Mouse (Mus musculus) urinary bladder, postnatal 0 days (tissue): Measurements from ENCODE around the gene Rnasel. TPM values are rescaled to one million over a fixed set of nuclear protein-coding genes. Genes with fewer than 3 reads are reported as not detected.

Source experiments
- polyA plus RNA-seq: library from polyadenylated mRNA; unstranded; fragments of >200 nt; fragmentation: Nextera tagmentation; extraction: Ambion mirVana; gene quantifications from 2 replicates; pipeline ENCODE4 v1.2.1, GENCODE M21; 2015

Rnasel gene
- 7.8 and 9.5 TPM in 2 replicates for polyA plus RNA-seq

DNA sequence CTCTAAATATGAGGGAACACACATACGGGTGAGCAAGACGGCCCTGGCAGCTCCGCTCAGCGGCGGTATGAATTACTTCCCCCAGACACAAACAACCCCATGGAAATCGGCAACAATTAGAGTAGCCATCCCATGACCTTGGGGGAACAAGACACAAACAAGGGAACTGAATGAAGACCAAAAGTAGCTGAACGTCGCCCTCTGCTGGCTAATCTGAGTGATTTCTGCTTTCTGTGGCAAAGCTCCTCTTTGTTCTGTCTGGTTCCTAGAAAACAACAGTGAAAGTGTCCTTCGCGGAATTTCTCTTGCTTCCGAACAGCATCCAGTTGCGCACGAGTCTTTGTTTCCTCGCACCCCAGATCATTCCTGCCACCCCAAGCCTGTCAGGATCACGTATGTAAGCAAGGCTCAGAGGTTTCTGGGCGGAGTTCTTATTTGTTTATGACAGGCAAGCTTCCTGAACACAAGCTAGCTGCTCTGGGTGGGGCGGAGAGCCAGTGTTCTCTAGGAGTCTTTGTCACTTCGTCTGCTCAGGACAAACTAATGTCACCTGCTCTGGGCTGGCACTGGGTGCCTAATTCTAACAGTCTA, at the start of gene Rnasel:
Rnasel (plus strand) TSS at position 216 of the 591 bp plus-strand sequence.

DNA sequence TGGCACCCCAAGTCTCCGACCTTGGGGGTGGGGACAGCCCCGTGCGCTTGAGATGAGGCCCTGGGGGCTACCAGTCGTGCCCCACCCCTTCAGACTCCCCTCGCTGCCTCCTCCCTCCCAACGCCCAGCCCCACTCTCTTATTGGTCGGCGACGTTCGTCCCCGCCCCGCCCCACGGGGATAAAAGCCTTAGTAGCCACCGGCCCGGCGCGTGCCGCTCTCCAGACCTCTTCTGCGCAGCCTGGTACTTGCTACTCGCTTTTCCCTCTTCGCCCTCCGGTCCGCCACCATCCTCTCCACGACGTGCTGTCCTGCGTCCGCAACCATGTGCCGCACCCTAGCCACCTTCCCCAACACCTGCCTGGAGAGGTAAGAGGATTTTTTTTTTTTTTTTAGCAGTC, 9.1 kb upstream of the Rnasel start, which contains the start of gene Rgs16:
Rgs16 (plus strand) TSS at position 205 of the 400 bp plus-strand sequence.

Other genes starting within 250 kb of the Rnasel start
- 6.2 and 7.4 TPM in 2 replicates for gene Npl, start 199.4 kb upstream of the Rnasel start, polyA plus RNA-seq
- 0.02 and 0.08 TPM in 2 replicates for gene Rgs8, start 96.4 kb upstream of the Rnasel start, polyA plus RNA-seq
- gene Rgs16, start 9.1 kb upstream of the Rnasel start, polyA plus RNA-seq = 2.1 and 2.7 TPM in 2 replicates
- gene Rgsl1, start 94.7 kb downstream of the Rnasel start, polyA plus RNA-seq = 0.07 and 0.19 TPM in 2 replicates
- 0.08 and 0.14 TPM in 2 replicates for gene Teddm1b, start 124.9 kb downstream of the Rnasel start, polyA plus RNA-seq
- gene Teddm1a, start 142.3 kb downstream of the Rnasel start, polyA plus RNA-seq = not detected in 2 replicates
- gene Glul, start 150.5 kb downstream of the Rnasel start, polyA plus RNA-seq = 88.0 and 121 TPM in 2 replicates
- gene Teddm2, start 150.8 kb downstream of the Rnasel start, polyA plus RNA-seq = 0.35 and 0.56 TPM in 2 replicates